Mouse (Mus musculus) erythroblast, adult 5-6 weeks (primary cell): Measurements from ENCODE around the gene Lmln. TPM values are rescaled to one million over a fixed set of nuclear protein-coding genes. Genes with fewer than 3 reads are reported as not detected.
A peak's percentile ranks its signal among the peaks of the same experiment; 100 is the strongest.
"Not testable (repeated sequence)": the region's sequence is repeated elsewhere in the genome, so short reads cannot be mapped to it uniquely, and the experiment has no call there.

Source experiments
- ATAC-seq: replicated peaks from 2 replicates; pipeline ENCODE4 v1.8.0; 2016; ENCODE audit warnings: moderate number of reproducible peaks, mild to moderate bottlenecking, moderate TSS enrichment, inconsistent platforms; ENCODE audit not compliant: poor library complexity, low FRiP score, severe bottlenecking
- total RNA-seq, 2 experiments: library from RNA; stranded (forward) in 1 of 2; stranded (reverse) in 1 of 2; fragments of 150-400 nt in 1 of 2; fragments of 200-764, 138-1000 nt in 1 of 2; gene quantifications; 2 replicates each; pipeline versions ENCODE4 v1.2.3 to v1.2.4; 2015 to 2017; ENCODE audit warnings: low replicate concordance in 2 of 2

The Lmln gene
- total RNA-seq, 2 experiments from 2014 or later, result 0.19 to 1.6 TPM

DNA sequence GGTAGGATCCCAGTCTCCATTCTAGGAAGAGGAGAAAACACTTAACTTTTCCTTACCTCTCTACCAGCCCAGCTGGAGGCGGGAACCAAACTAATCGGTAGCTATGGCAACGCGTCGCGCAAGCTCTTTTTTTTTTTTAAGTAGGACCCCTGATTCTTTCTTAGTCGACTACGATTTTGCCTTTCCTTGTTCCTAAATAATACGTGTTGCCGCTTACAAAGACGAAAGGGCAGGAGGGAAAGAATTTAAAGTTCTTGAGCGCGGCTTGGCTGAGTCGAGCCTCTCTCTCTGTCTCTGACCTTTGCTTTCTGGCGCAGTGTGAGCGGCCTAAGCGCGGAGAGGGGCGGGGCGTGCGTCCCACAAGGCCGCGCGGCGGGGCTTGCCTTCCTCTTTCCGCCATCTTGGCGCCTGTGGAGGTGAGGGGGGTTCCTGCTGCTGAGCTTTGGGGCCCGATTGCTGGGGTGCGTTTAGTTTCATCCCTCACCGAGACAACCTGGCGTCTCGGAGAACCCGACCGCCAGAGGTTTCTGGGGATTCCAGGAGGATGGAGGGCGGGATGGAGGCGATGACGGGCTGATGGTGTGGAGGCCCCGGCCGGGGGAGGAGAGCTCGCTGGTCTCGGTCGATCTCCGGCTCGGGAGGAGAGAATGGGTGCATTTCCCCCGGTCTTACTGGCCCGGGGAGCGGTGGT lies 6.1 kb upstream of the Lmln start, which contains the start of the genes Iqcg and Rpl35a:
Gene Iqcg (minus strand): TSS at position 124 of the 691 bp plus-strand sequence.
Gene Rpl35a (plus strand): TSS at position 359 of the 691 bp plus-strand sequence.
- peak; percentile 97 for ATAC-seq

DNA sequence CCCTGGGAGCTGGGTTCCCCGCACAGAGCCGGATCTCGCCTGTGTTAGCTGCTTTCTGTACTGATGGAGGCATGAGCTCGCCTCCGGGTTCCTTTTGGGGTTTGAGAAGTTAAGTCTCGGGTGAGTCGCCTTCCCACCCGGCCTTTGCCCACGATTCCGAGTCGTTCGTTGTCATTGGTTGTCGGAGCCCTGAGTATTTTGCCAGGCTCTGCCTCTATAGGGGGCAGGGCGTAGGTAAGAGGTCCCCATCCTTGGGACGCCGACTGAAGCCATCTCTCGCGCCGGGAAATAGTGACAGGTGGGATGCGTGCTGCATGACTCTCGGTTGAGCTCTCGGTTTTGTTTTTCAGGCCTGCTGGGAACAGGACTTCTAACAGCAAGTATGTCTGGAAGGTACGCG lies 5.5 kb upstream of the Lmln start:
- ATAC-seq, result peak; percentile 58

DNA sequence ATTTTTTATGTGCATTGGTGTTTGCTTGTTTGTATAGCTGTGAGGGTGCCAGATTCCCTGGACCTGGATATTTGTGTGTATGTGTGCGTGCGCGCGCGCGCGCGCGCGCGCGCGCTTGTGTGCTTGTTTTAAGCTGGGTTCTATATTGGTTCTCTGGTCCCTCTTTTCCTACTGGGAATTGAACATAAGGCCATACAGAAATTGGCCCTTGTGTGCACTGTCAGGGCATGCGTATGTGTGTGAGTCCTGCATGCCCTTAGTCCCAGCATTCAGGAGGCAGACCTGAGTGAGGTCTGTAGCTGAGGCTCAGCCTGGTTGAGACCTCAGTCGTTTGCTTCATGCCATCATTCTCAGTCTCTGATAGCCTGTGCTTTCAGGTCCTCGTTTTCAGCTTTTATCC lies 4.3 kb upstream of the Lmln start:
- no peak for ATAC-seq

DNA sequence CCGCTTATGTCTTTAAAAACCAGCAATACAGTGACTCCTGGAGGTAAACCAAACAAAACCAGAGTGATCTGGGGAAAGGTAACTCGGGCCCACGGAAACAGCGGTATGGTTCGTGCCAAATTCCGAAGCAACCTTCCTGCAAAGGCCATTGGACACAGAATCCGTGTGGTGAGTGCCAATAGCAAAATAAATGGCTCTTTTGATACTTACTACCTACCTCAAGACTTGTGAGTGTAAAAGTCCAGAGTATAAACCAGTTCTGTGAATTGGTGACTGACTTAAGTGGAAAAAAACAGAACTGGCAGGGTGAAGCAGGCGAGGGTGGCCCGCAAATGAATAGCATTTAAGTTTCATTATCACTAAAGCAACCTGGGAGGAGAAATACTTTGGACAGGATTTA lies 3.7 kb upstream of the Lmln start:
- ATAC-seq, result not testable (repeated sequence)

DNA sequence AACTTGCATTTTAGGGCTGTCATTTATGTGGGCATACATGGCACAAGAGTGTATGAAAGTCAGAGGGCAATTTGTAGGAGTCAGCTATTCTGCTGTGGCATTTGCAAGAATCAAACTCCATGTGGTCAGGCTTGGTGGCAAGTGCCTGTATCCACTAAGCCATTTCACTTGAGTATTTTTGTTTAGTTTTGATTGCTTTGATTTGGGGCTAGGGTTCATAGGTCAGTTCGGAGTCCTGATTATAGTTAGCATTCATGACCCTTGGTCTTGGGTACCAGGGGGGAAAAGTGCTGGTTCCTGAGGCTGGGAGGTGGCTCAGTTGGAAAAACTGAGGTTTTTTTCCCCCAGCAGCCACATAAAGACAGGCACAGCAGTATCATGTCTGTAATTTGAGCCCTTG lies 2.9 kb upstream of the Lmln start:
- ATAC-seq, result no peak

DNA sequence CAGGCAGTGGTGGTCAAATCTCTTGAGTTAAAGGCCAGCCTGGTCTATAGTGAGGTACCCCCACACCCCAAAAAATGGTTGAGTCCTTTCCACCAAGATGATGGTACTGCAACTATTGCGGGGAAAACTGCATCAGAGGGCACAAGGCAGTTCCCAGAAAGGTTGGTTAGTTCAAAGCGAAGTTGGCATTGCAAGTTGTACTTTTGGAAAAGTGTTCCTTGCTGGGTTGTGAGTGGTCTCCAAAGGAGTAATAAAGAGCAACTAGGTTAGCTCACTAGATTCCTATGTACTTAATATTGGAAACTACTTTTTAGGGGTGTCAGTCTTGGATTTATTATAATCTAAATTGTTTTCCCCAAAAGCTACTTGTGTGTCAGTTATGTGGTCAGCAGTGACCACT lies 1.4 kb upstream of the Lmln start:
- no peak for ATAC-seq

DNA sequence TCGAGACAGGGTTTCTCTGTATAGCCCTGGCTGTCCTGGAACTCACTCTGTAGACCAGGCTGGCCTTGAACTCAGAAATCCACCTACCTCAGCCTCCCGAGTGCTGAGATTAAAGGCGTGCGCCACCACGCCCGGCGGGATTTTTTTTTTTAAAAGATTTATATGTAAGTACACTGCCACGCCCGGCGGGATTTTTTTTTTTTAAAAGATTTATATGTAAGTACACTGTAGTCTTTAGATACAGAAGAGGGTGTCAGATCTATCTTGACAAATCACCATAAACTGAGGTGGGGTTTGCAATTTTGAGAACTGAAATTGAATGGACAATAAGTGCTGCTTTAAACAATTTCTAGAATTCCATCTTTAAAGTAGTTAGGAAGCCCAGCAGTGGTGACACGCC lies 921 bp upstream of the Lmln start:
- ATAC-seq, result no peak

DNA sequence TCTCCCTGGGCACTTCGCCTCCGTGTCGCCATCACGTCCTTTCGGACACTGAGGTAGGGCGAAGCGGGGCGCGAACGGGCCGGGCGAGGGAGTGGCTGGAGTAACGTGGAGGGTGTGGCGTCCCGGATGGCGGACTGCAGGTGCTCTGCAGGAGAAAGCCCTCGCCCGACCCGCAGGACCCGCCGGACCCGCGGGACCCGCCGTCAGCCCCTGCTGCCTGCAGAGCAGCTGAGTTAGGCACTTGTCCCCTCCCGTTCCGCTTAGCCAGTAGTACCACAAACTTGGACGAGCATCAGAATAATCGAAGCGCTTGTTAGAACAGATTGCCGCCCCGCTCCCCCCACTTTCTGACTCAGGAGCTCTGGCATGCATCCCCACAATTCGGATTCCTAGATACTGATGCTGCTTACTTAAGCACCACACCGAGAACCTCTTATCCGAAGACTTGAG lies 386 bp downstream of the Lmln start:
- peak; percentile 63 for ATAC-seq

DNA sequence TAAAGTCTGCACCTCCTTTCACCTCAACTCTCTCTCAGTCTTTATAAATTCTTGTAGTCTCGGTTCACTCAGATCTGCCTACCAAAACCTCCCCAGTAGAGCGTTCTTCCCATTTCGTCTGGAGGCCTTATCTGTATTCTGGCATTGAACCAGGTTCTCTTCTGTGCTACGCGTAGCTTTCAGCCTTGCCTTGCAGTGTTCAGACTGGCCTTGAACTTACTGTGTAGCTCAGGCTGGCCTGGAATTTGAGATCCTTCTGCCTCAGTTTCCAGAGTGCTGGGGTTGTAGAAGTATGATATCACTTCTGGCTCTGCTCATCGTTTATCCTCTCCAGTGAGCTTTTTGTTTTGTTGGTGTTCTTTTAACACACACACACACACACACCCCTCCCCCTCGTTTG lies 946 bp downstream of the Lmln start:
- peak; percentile 51 for ATAC-seq

DNA sequence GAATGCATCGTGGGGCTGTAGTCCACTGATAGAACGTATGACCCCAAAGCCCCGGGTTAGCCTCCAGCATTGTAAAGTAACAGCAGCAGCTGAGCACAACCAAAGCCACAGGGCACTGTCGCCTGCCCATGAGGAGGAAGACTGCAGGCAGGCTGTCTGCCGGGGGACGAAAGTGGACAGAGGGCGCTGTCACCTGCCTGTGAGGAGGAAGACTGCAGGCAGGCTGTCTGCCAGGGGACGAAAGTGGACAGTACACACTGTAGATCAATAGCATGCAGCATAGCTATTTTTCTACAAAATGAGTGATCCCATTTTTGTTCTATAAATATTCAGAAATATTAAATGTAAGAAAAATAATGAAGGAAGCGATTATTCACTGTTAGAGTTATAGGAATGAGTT lies 2.3 kb downstream of the Lmln start:
- no peak for ATAC-seq

DNA sequence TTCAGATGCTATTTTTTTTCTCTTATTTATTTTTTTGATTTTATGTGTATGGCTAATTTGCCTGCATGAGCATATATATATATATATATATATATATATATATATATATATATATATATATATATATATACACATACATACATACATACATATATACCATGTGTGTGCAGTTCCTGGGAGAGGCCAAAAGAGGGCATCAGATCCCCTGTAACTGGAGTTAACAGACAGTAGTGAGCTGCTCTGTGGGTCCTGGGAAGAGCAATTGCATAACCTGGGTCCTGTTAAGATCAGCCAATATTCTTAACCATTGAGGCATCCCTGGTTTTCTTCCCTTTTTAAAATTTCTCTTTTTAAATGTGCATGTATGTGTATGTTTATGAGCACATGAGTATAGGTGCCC lies 8.6 kb downstream of the Lmln start:
- no peak for ATAC-seq

DNA sequence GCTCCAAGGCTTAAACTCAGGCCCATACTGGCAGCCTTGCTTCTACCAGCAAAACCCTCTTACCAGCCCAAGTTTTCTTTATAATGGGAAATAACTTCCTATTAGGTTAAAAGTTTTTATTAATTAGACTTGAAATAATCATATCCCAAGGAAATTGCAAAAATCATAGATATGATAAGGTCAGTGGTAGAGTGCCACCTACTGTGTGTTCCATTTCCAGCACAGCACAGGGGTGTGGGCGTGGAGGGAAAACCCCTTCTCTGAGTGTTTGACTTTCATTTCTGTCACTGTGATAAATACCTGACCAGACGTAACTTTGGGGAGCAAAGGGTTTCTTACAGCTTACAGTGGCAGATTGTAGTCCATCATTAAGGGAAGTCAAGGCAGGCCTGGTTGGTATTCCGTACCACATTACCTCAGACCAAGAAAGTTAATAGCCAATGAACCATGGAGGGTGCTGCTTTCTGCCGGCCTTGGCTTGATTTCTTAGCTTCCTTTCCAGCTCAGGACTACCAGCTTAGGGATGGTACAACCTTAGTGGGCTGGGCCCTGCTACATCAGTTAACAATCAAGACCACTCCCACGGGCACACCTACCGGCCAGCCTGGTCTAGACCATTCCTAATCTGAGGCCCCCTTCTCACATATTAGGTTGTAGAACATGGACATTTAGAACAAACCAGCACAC lies 10.7 kb downstream of the Lmln start:
- ATAC-seq, result no peak

DNA sequence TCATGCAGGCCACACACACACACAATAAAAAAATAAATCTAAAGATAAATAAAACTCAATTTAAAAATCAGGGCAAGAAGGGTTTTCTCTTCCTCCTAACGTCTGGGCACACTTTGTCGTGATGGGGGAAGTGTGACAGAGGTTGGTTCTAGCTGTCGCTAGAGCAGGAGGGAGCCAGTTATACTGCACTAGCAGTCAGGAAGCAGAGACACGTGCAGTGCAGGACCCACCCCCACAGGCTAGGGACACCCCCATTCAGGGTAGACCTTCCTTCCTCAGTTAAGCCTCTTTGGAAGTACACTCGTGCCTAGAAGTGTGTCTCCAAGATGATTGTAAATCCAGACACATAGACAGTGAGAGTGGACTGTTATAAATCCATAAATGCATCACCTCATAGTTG lies 12.6 kb downstream of the Lmln start:
- ATAC-seq, result no peak

DNA sequence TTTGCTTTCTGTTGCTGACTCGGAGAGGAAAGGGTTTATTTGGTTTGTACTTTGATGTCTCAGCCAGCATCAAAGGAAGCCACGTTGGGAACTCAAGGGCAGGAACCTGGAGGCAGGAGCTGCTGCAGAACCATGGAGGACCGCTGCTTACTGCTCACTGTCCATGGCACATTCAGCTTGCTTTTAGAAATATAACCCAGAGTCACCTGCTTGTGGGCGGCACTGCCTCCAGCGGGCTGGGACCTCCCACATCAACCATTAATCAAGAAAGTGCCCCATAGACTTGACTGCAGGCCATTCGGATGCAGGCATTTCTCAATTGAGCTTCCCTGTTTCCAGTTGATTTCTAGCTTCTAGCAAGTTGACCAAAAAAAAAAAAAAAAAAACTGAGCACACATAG lies 13.8 kb downstream of the Lmln start:
- no peak for ATAC-seq

DNA sequence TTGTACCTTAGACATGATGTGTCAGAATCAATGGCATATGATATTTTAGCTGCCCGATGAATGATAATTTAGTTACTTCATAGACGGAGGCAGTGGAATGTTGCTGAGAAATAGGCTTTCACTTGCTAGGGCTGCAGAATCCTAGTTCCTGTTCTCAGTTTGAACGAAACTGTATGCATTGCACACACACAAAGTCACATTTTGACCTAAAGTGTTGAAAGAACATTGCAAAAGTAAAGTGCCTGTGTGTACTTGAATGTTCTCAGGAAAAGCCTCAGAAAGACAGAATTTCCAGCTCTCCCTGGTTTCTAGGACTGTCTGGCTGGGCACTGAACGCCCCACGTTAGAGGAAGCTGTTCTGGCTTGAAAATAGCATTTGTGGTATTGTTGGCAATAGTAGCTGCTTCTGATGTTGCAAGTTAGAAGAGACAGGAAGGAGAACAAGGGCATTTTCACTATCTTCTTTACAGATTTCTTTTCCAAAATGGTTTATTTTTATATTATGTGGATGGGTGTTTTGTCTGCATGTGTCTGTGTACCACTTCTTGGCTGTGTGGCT lies 14.8 kb downstream of the Lmln start:
- ATAC-seq, result no peak

DNA sequence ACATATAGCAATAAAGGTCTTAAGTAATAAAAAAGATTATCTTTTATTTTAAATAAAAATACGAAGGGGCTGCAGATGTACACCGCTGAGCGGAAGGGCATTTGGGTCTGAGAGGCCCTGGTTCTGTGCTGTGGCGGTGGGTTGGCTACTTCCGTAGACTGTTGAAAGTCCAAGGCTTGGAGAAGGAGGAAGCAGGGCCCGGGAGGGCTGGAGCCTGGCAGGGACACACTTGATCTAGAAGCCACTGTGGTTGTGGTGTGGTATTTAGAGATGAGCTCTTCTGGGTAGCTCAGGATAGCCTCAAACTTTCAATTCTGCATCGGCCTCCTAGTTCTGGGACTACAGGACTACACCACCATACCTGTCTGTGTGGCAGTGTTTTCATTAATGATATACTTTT lies 17.7 kb downstream of the Lmln start:
- ATAC-seq, result no peak

DNA sequence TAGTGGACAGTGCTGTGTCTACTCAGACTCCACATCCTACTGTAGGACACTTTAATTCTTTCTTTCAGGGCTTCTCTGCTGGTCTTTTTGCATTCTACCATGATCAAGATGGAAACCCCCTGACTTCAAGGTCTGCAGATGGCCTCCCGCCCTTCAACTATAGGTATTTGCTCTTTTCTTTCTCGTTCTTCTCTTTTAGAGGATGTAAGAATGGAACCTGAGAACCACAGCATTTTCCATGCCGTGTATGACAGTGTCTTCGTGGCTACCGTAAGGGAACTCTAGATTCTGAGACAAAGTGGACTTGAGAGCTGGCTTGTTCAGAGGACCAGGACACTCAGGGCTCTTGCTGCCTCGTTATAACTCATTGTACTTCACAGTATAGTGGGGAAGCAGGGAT lies 20.6 kb downstream of the Lmln start:
- ATAC-seq, result no peak

DNA sequence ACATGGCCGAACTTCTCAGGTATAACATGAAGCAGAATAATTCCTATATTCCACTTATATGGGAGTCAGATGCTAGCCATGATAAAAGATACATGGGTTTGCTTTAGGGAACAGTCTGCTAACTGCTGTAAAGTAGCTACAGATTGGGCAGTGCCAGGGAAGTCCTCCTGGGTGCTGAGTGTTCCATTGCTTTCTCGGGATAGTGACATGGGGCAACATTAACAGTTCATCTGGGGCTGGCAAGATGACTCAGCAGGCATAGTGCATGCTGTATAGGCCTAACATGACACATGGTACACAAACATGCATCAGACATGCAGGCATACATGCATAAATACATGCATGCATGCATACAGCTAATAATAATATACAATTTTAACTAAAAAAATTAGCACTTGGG lies 21.7 kb downstream of the Lmln start:
- ATAC-seq, result no peak

DNA sequence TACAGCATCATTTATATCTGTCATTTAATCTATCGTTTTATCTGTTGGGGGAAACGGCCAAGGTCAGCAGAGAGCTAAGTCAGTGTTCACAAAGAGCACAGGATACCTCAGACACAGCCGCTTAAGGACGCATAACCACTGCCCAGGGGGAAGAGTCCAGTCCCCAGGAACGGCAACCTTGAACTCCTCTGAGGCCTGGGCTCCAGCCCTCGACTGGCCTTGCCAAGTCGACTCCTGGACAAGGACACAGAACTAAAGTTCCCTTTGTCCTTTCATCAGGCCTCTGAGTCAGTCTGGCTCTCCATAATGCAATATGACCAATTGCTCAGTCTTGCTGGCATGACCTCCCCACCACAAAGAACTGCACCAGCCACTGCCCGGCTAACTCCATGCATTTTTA lies 23.3 kb downstream of the Lmln start:
- no peak for ATAC-seq

DNA sequence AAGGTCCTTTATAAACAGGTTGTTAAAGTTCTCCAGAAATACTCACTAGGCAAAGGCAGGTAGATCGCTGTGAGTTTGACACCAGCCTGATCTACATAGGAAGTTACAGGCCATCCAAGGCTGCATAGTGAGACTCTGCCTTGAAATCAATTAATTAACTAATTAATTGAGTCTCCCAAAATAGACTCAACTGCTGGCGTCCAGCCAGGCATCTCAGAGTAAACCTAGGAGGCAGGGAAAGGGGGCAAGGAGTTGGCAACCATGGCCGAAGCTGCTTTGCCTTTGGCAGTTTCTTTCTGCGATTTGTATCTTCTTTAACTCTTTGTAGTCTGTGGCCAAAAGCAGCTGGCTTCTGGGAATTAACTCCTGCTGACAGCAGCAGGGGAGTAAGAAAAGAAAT lies 51.4 kb downstream of the Lmln start:
- ATAC-seq, result no peak

DNA sequence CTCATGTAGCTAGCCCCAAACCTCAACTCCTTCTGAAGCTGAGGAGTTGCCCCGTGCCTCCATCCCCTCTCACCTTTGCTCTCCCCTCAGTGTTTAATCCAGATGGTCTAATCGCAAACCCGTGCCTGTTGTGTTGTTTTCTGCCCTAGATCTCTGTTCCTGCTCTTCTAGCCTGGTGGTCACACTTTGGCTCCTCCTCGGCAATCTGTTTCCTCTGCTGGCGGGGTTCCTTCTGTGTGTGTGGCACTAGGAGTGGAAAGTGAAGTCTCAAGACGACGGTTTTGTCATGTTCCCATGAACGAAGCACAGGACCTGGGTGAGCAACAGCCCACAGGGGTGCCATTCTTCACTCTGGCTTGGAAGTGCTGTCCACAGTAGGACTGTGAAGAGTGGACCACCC lies 61.1 kb downstream of the Lmln start:
- ATAC-seq, result no peak
